Mouse (Mus musculus): Measurements from ENCODE around the gene Kcnn1. TPM values are rescaled to one million over a fixed set of nuclear protein-coding genes. Genes with fewer than 3 reads are reported as not detected.

Gene Kcnn1
- total and polyA plus RNA-seq, 3 experiments = 0.03 to 0.22 TPM; not detected in 1

- Histone ChIP-seq H3K36me3 (replicated peaks) (peaks cover 44% of the 10 kb centered on the region), H3K9me3 (replicated peaks) (no peaks in the 10 kb centered on the region), H3K4me3 (ENCODE audit: low read depth, low read length) (no peak overlapping the region), H3K4me1 (ENCODE audit: insufficient read depth, low read depth, low read length) (peaks cover 41% of the 10 kb centered on the region), H3K27me3 (ENCODE audit: insufficient read depth, low read length) (peaks cover 13% of the 10 kb centered on the region; the same call in 1 of the 2 replicates)
- DNase-seq (ENCODE audit: low spot score) (no peak), ATAC-seq (ENCODE audit: extremely low read depth, insufficient number of reproducible peaks, low FRiP score, poor library complexity, severe bottlenecking) (no peak)
- TF ChIP-seq GATA1 (IDR thresholded peaks at IDR 0.05; ENCODE audit: borderline replicate concordance, low read length) (no peak), POLR2AphosphoS5 (IDR thresholded peaks at IDR 0.05; ENCODE audit: insufficient replicate concordance, low read depth, low read length) (no peak), CTCF (IDR thresholded peaks at IDR 0.05; ENCODE audit: low read depth, low read length) (no peak), GATA2 (IDR thresholded peaks at IDR 0.05; ENCODE audit: borderline replicate concordance, low read depth, low read length) (no peak), TAL1 (conservative IDR thresholded peaks at IDR 0.05; ENCODE audit: low read depth, low read length) (no peak)
Observed at GRCm38 (mm10) chr8:70834071-70834470, 29.0 kb downstream of the Kcnn1 start.

GRCm38 (mm10) chr8:70833520-70833919, 29.5 kb downstream of the Kcnn1 start:
- no peak overlapping the region for H3K4me3 ChIP-seq (ENCODE audit: low read depth, low read length)

DNA sequence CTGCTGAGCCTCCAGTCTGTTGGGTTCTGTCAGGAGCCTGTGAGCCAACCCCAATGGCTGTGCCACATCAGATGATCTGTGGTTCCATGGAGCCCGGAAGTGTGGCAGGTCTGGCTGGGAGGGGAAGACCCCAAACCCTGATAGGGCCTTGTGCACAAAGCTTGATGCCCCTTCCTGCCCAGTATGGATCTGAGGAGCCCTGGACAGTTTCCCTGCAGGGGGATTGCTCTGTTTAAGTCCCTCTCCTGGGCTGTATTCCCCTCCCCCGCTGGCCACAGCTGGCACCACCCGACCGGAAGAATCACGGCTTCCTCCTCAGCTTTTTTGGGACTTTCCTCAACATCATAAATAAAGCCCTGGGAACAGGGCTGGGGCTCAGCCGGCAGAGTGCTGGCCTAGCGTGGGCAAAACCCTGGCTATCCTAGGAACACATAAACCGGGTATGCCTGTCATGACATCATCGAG, 30.0 kb downstream of the Kcnn1 start:
- TF ChIP-seq POLR2AphosphoS5 (IDR thresholded peaks at IDR 0.05; ENCODE audit: insufficient replicate concordance, low read depth, low read length) = no peak
- TF ChIP-seq CTCF (IDR thresholded peaks at IDR 0.05; ENCODE audit: low read depth, low read length) = no peak
- no peak for TF ChIP-seq GATA2 (IDR thresholded peaks at IDR 0.05; ENCODE audit: borderline replicate concordance, low read depth, low read length)
- no peak for TF ChIP-seq TAL1 (conservative IDR thresholded peaks at IDR 0.05; ENCODE audit: low read depth, low read length)
- no peak for TF ChIP-seq GATA1 (IDR thresholded peaks at IDR 0.05; ENCODE audit: borderline replicate concordance, low read length)
- Histone ChIP-seq H3K36me3 (replicated peaks) (peaks cover 44% of the 10 kb centered on the region), H3K4me1 (ENCODE audit: insufficient read depth, low read depth, low read length) (peaks cover 34% of the 10 kb centered on the region), H3K4me3 (ENCODE audit: low read depth, low read length) (no peak overlapping the region), H3K9me3 (replicated peaks) (no peaks in the 10 kb centered on the region), H3K27me3 (ENCODE audit: insufficient read depth, low read length) (peaks cover 23% of the 10 kb centered on the region)
- ATAC-seq (ENCODE audit: extremely low read depth, insufficient number of reproducible peaks, low FRiP score, poor library complexity, severe bottlenecking) (no peak), DNase-seq (ENCODE audit: low spot score) (no peak)

More at GRCm38 (mm10) chr8:70833520-70833919, 29.5 kb downstream of the Kcnn1 start:
- TF ChIP-seq TAL1 (conservative IDR thresholded peaks at IDR 0.05; ENCODE audit: low read depth, low read length) = no peak
- TF ChIP-seq GATA2 (IDR thresholded peaks at IDR 0.05; ENCODE audit: borderline replicate concordance, low read depth, low read length) = no peak
- TF ChIP-seq POLR2AphosphoS5 (IDR thresholded peaks at IDR 0.05; ENCODE audit: insufficient replicate concordance, low read depth, low read length) = no peak
- Histone ChIP-seq H3K36me3 (replicated peaks) (peaks cover 44% of the 10 kb centered on the region), H3K4me1 (ENCODE audit: insufficient read depth, low read depth, low read length) (peaks cover 37% of the 10 kb centered on the region), H3K9me3 (replicated peaks) (no peaks in the 10 kb centered on the region), H3K27me3 (ENCODE audit: insufficient read depth, low read length) (peaks cover 18% of the 10 kb centered on the region)
- ATAC-seq (ENCODE audit: extremely low read depth, insufficient number of reproducible peaks, low FRiP score, poor library complexity, severe bottlenecking) = no peak
- DNase-seq (ENCODE audit: low spot score) = no peak

- Histone ChIP-seq H3K36me3 (replicated peaks) (peaks cover 41% of the 10 kb centered on the region), H3K27me3 (ENCODE audit: insufficient read depth, low read length) (peaks cover 23% of the 10 kb centered on the region), H3K4me1 (ENCODE audit: insufficient read depth, low read depth, low read length) (peaks cover 33% of the 10 kb centered on the region), H3K9me3 (replicated peaks) (no peaks in the 10 kb centered on the region), H3K4me3 (ENCODE audit: low read depth, low read length) (no peak overlapping the region)
- DNase-seq (ENCODE audit: low spot score) (no peak), ATAC-seq (ENCODE audit: extremely low read depth, insufficient number of reproducible peaks, low FRiP score, poor library complexity, severe bottlenecking) (no peak)
- TF ChIP-seq GATA1 (IDR thresholded peaks at IDR 0.05; ENCODE audit: borderline replicate concordance, low read length) = no peak
- no peak for TF ChIP-seq GATA2 (IDR thresholded peaks at IDR 0.05; ENCODE audit: borderline replicate concordance, low read depth, low read length)
- TF ChIP-seq TAL1 (conservative IDR thresholded peaks at IDR 0.05; ENCODE audit: low read depth, low read length) = no peak
- no peak for TF ChIP-seq CTCF (IDR thresholded peaks at IDR 0.05; ENCODE audit: low read depth, low read length)
- no peak for TF ChIP-seq POLR2AphosphoS5 (IDR thresholded peaks at IDR 0.05; ENCODE audit: insufficient replicate concordance, low read depth, low read length)
Observed at GRCm38 (mm10) chr8:70832371-70832770, 30.7 kb downstream of the Kcnn1 start.

GRCm38 (mm10) chr8:70831517-70831916, 31.5 kb downstream of the Kcnn1 start:
- DNase-seq (ENCODE audit: low spot score) = no peak
- Histone ChIP-seq H3K36me3 (replicated peaks) (peaks cover 32% of the 10 kb centered on the region), H3K4me1 (ENCODE audit: insufficient read depth, low read depth, low read length) (peaks cover 25% of the 10 kb centered on the region), H3K27me3 (ENCODE audit: insufficient read depth, low read length) (peaks cover 29% of the 10 kb centered on the region), H3K9me3 (replicated peaks) (peaks cover 3% of the 10 kb centered on the region; the same call in 1 of the 2 replicates), H3K4me3 (ENCODE audit: low read depth, low read length) (no peak overlapping the region)
- TF ChIP-seq GATA2 (IDR thresholded peaks at IDR 0.05; ENCODE audit: borderline replicate concordance, low read depth, low read length) (no peak), POLR2AphosphoS5 (IDR thresholded peaks at IDR 0.05; ENCODE audit: insufficient replicate concordance, low read depth, low read length) (no peak), TAL1 (conservative IDR thresholded peaks at IDR 0.05; ENCODE audit: low read depth, low read length) (no peak), CTCF (IDR thresholded peaks at IDR 0.05; ENCODE audit: low read depth, low read length) (no peak), GATA1 (IDR thresholded peaks at IDR 0.05; ENCODE audit: borderline replicate concordance, low read length) (no peak)
- no peak for ATAC-seq (ENCODE audit: extremely low read depth, insufficient number of reproducible peaks, low FRiP score, poor library complexity, severe bottlenecking)

DNA sequence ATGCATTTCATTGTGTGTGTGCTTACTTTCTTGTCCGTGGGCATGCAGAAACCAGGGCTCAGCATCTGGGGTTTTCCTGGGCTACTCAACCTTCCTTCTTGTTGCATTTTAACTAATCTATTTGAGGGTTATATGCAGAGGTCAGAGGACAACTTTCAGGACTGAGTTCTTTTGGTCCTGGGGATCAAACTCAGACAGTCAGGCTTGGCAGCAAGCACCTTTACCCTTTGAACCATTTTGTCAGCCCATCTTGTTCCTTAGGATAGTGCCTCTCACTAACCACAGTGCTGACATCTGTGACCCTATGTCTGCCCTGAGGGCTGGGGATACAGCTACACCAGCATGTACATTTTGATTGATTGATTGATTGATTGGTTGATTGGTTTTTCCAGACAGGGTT, 35.3 kb downstream of the Kcnn1 start:
- DNase-seq (ENCODE audit: low spot score) = no peak
- H3K36me3 ChIP-seq (replicated peaks) = no peaks in the 10 kb centered on the region
- peaks cover 3% of the 10 kb centered on the region; the same call in 1 of the 2 replicates for H3K9me3 ChIP-seq (replicated peaks)
- H3K4me3 ChIP-seq (ENCODE audit: low read depth, low read length) = no peak overlapping the region
- no peak for ATAC-seq (ENCODE audit: extremely low read depth, insufficient number of reproducible peaks, low FRiP score, poor library complexity, severe bottlenecking)
- H3K4me1 ChIP-seq (ENCODE audit: insufficient read depth, low read depth, low read length) = peaks cover 1% of the 10 kb centered on the region; the same call in 1 of the 2 replicates
- H3K27me3 ChIP-seq (ENCODE audit: insufficient read depth, low read length) = peaks cover 58% of the 10 kb centered on the region
- TF ChIP-seq CTCF (IDR thresholded peaks at IDR 0.05; ENCODE audit: low read depth, low read length) (no peak), TAL1 (conservative IDR thresholded peaks at IDR 0.05; ENCODE audit: low read depth, low read length) (no peak), GATA1 (IDR thresholded peaks at IDR 0.05; ENCODE audit: borderline replicate concordance, low read length) (no peak), POLR2AphosphoS5 (IDR thresholded peaks at IDR 0.05; ENCODE audit: insufficient replicate concordance, low read depth, low read length) (no peak), GATA2 (IDR thresholded peaks at IDR 0.05; ENCODE audit: borderline replicate concordance, low read depth, low read length) (no peak)
